Mouse (Mus musculus) embryo, embryonic 9.5 days (tissue): ENCODE measurements at regions not wholly inside any gene's neighbourhood (a gene's known extent, or its start where the extent isn't known, plus 50 kb on each side); places are given as distances from the start of the nearest gene placed in this dataset.

Source experiments
- DNase-seq: peaks from one replicate; pipeline ENCODE4 v3.0.0-alpha.2; 2017; ENCODE audit errors: extremely low spot score

DNA sequence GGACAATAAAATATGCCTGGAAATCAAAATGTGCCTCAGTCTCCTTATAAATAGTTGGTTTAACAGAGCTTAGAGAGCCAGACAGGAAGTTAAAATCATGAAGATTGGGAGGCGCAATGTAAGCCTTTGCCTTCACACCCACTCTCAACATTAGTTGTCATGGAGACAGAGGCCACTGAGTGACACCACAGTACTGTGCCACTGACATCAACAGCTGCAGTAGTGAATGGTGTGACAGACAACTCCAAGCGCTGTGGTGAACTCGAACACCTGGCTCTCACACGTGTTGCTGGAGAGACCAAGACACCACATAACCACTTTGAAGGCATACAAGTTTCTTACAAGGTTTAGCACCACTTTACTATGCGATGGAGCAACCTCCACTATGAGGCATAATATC is 172.4 kb downstream of the Ice1 start:
- no peak for DNase-seq

DNA sequence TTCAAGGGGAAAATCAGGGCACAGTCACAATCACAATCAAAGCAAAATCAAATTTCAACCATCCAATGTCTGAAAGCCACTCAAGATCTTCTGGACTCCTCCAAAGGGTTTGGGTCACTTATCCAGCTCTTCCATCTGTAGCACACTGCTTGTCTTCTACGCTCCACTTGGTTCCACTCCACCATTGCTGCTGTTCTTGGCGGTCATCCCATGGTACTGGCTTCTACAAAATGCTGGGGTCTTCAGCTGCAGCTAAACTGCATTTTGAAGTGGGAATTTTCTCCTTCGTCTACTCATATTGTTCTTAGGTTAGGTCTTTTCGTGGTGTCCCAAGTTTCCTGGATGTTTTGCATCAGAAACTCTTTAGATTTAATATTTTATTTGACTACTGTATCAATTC is 162.7 kb downstream of the Ice1 start:
- no peak for DNase-seq

DNA sequence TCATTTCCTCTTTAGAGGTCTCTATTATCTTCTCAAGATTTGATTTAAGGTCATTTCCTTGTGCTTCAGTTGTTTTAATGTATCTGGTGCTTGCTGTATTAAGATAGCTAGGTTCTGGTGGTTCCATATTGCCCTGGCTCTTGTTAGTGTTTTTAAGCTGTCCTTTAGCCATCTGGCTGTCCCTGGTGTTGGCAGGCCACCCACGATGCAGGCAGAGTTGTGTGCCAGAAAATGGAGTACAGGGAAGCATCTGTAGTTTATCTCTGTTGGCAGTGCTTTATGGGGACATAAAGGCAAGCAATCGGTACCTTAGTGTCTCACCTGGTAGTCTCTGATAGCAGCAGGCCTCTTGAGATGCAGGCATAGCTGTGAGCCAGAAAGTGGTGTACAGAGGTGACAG is 162.1 kb downstream of the Ice1 start:
- no peak for DNase-seq

DNA sequence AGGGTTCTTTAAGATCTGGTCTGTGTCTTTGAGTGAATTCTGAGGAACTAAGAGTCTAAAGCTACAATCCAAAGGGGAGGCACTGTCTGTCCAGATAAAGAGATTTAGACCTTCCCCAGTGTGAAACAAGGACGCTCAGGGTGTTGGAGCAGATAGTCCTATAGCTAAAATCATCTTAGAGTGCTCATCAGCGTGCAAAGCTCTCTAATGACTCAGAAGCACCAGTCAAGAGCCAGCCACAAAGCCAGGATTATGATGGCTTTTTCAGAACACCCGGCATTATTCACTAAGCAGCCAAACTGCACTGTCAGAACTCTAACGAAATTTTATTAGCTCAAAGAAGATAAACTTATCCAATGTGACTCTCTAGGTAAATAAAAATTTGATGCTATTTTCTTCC is 138.1 kb downstream of the Ice1 start:
- no peak for DNase-seq
